Mouse (Mus musculus) MEL (cell line): ENCODE data around the gene Tomm20. TPM values are rescaled to one million over a fixed set of nuclear protein-coding genes. Genes with fewer than 3 reads are reported as not detected.
A peak's percentile ranks its signal among the peaks of the same experiment; 100 is the strongest.

Experiments
- DNase-seq: peaks from one replicate; pipeline ENCODE4 v3.0.0; 2011; ENCODE audit warnings: low read depth, low spot score
- H3K27ac ChIP-seq: 2 replicates; pipeline ENCODE4 v1.5.1; 2012; ENCODE audit warnings: low read depth, mild to moderate bottlenecking, control low read depth, low read length, moderate library complexity; ENCODE audit not compliant: control insufficient read depth
- H3K27me3 ChIP-seq, 2 experiments: fragments of 150-350 bp in 1 of 2; sonication (generic) in 1 of 2; 2 replicates each; pipeline ENCODE4 v1.6.1; 2012; ENCODE audit warnings: low read length in 2 of 2, mild to moderate bottlenecking in 2 of 2, improper control_type of control experiment in 1 of 2, moderate library complexity in 1 of 2; ENCODE audit not compliant: insufficient read depth in 2 of 2, control insufficient read depth in 1 of 2
- H3K36me3 ChIP-seq, 2 experiments: 2 replicates each; pipeline ENCODE4 v1.6.1; 2012 to 2014; ENCODE audit warnings: low read length in 2 of 2, improper control_type of control experiment in 1 of 2, inconsistent platforms in 1 of 2, mild to moderate bottlenecking in 1 of 2; ENCODE audit not compliant: insufficient read depth in 2 of 2, control insufficient read depth in 1 of 2
- H3K4me1 ChIP-seq, 2 experiments: fragments of 150-350 bp in 1 of 2; sonication (generic) in 1 of 2; 2 replicates each; pipeline ENCODE4 v1.6.1; 2012; ENCODE audit warnings: low read length in 2 of 2, improper control_type of control experiment in 1 of 2, mild to moderate bottlenecking in 1 of 2; ENCODE audit not compliant: insufficient read depth in 2 of 2, control insufficient read depth in 1 of 2
- H3K4me3 ChIP-seq, 2 experiments: fragments of 150-350 bp in 1 of 2; sonication (generic) in 1 of 2; 2 replicates each; pipeline ENCODE4 v1.5.1; 2012; ENCODE audit warnings: low read depth in 2 of 2, low read length in 2 of 2, mild to moderate bottlenecking in 2 of 2, moderate library complexity in 2 of 2, control low read depth in 1 of 2, improper control_type of control experiment in 1 of 2; ENCODE audit not compliant: control insufficient read depth in 1 of 2, insufficient read depth in 1 of 2
- H3K79me2 ChIP-seq: 2 replicates; pipeline ENCODE4 v1.6.1; 2012; ENCODE audit warnings: mild to moderate bottlenecking, low read length, moderate library complexity; ENCODE audit not compliant: control insufficient read depth, poor library complexity, insufficient read depth
- H3K9ac ChIP-seq: 2 replicates; pipeline ENCODE4 v1.6.1; 2012; ENCODE audit warnings: low read depth, mild to moderate bottlenecking, control low read depth, low read length, moderate library complexity; ENCODE audit not compliant: control insufficient read depth, poor library complexity, severe bottlenecking
- H3K9me3 ChIP-seq: fragments of 150-350 bp; sonication (generic); replicated peaks from 2 replicates; pipeline ENCODE4 v1.6.1; 2012; ENCODE audit warnings: mild to moderate bottlenecking, low read length, improper control_type of control experiment, moderate library complexity; ENCODE audit not compliant: insufficient read depth
- BHLHE40 ChIP-seq: IDR thresholded peaks from 2 replicates; pipeline ENCODE4 v1.6.1; 2012; ENCODE audit warnings: low read depth, mild to moderate bottlenecking, inconsistent platforms, low read length, improper control_type of control experiment, borderline replicate concordance
- CHD1 ChIP-seq: IDR thresholded peaks from 2 replicates; pipeline ENCODE4 v1.6.1; 2012; ENCODE audit warnings: low read depth, mild to moderate bottlenecking, inconsistent platforms, low read length, improper control_type of control experiment
- CTCF ChIP-seq, 3 experiments: IDR thresholded peaks in 2 of 3; conservative IDR thresholded peaks in 1 of 3; 2 replicates each; pipeline ENCODE4 v1.5.1; 2011 to 2012; ENCODE audit warnings: low read length in 3 of 3, low read depth in 2 of 3, mild to moderate bottlenecking in 2 of 3, improper control_type of control experiment in 1 of 3, inconsistent platforms in 1 of 3, mixed read lengths in 1 of 3, moderate library complexity in 1 of 3; ENCODE audit not compliant: control insufficient read depth in 1 of 3, insufficient read depth in 1 of 3, poor library complexity in 1 of 3, severe bottlenecking in 1 of 3
- E2F4 ChIP-seq: IDR thresholded peaks from 2 replicates; pipeline ENCODE4 v1.6.1; 2011; ENCODE audit warnings: low read depth, low read length, improper control_type of control experiment, borderline replicate concordance
- EP300 ChIP-seq, 2 experiments: IDR thresholded peaks; 2 replicates each; pipeline ENCODE4 v1.6.1; 2011; ENCODE audit warnings: improper control_type of control experiment in 2 of 2, low read length in 2 of 2, low read depth in 1 of 2, mild to moderate bottlenecking in 1 of 2
- ETS1 ChIP-seq: IDR thresholded peaks from 2 replicates; pipeline ENCODE4 v1.6.1; 2012; ENCODE audit warnings: low read depth, mild to moderate bottlenecking, inconsistent platforms, low read length, improper control_type of control experiment, moderate library complexity
- GABPA ChIP-seq: IDR thresholded peaks from 2 replicates; pipeline ENCODE4 v1.6.1; 2012; ENCODE audit warnings: low read depth, mild to moderate bottlenecking, inconsistent platforms, low read length, improper control_type of control experiment, moderate library complexity
- GATA1 ChIP-seq: IDR thresholded peaks from 2 replicates; pipeline ENCODE4 v1.6.1; 2011; ENCODE audit warnings: low read depth, low read length, improper control_type of control experiment
- HCFC1 ChIP-seq: IDR thresholded peaks from 2 replicates; pipeline ENCODE4 v1.6.1; 2012; ENCODE audit warnings: low read depth, mild to moderate bottlenecking, inconsistent platforms, low read length, improper control_type of control experiment, moderate library complexity
- JUND ChIP-seq: IDR thresholded peaks from 2 replicates; pipeline ENCODE4 v1.6.1; 2011; ENCODE audit warnings: low read depth, mild to moderate bottlenecking, improper control_type of control experiment, low read length
- KAT2A ChIP-seq: conservative IDR thresholded peaks from 2 replicates; pipeline ENCODE4 v1.6.1; 2012; ENCODE audit warnings: low read depth, low read length, improper control_type of control experiment, inconsistent platforms
- MAFK ChIP-seq: IDR thresholded peaks from 2 replicates; pipeline ENCODE4 v1.6.1; 2011; ENCODE audit warnings: low read depth, mild to moderate bottlenecking, low read length, improper control_type of control experiment, borderline replicate concordance
- MAZ ChIP-seq: IDR thresholded peaks from 2 replicates; pipeline ENCODE4 v1.6.1; 2012; ENCODE audit warnings: low read depth, mild to moderate bottlenecking, inconsistent platforms, low read length, improper control_type of control experiment
- MYB ChIP-seq: IDR thresholded peaks from 2 replicates; pipeline ENCODE4 v1.6.1; 2011; ENCODE audit warnings: mild to moderate bottlenecking, low read depth, low read length, improper control_type of control experiment
- MYC ChIP-seq: IDR thresholded peaks from 2 replicates; pipeline ENCODE4 v1.6.1; 2011; ENCODE audit warnings: low read depth, mild to moderate bottlenecking, low read length, improper control_type of control experiment, moderate library complexity
- NRF1 ChIP-seq: IDR thresholded peaks from 2 replicates; pipeline ENCODE4 v1.6.1; 2014; ENCODE audit warnings: low read depth, mild to moderate bottlenecking, inconsistent platforms, low read length, improper control_type of control experiment, moderate library complexity; ENCODE audit not compliant: poor library complexity, insufficient read depth, severe bottlenecking
- POLR2A ChIP-seq, 2 experiments: IDR thresholded peaks; 2 replicates each; pipeline ENCODE4 v1.6.1; 2011 to 2012; ENCODE audit warnings: low read length in 2 of 2, mild to moderate bottlenecking in 2 of 2, control low read depth in 1 of 2, improper control_type of control experiment in 1 of 2, low read depth in 1 of 2, moderate library complexity in 1 of 2; ENCODE audit not compliant: control insufficient read depth in 1 of 2, insufficient read depth in 1 of 2, poor library complexity in 1 of 2
- POLR2AphosphoS2 ChIP-seq: IDR thresholded peaks from 2 replicates; pipeline ENCODE4 v1.6.1; 2011; ENCODE audit warnings: low read length, improper control_type of control experiment
- POLR2AphosphoS5 ChIP-seq: IDR thresholded peaks from 2 replicates; pipeline ENCODE4 v1.6.1; 2012; ENCODE audit warnings: low read depth, borderline replicate concordance, mild to moderate bottlenecking, inconsistent platforms, low read length, moderate library complexity, mixed read lengths
- RAD21 ChIP-seq: IDR thresholded peaks from 2 replicates; pipeline ENCODE4 v1.6.1; 2011; ENCODE audit warnings: mild to moderate bottlenecking, low read depth, low read length, improper control_type of control experiment
- RCOR1 ChIP-seq: IDR thresholded peaks from 2 replicates; pipeline ENCODE4 v1.6.1; 2012; ENCODE audit warnings: low read depth, mild to moderate bottlenecking, inconsistent platforms, low read length, improper control_type of control experiment
- SMC3 ChIP-seq: IDR thresholded peaks from 2 replicates; pipeline ENCODE4 v1.6.1; 2011; ENCODE audit warnings: low read depth, low read length, improper control_type of control experiment
- TAL1 ChIP-seq: IDR thresholded peaks from 2 replicates; pipeline ENCODE4 v1.6.1; 2012; ENCODE audit warnings: mild to moderate bottlenecking, inconsistent platforms, low read length, moderate library complexity, mixed read lengths
- TBP ChIP-seq: IDR thresholded peaks from 2 replicates; pipeline ENCODE4 v1.8.0; 2011; ENCODE audit warnings: low read depth, low read length, improper control_type of control experiment
- TCF12 ChIP-seq: IDR thresholded peaks from 2 replicates; pipeline ENCODE4 v1.6.1; 2014; ENCODE audit warnings: low read depth, mild to moderate bottlenecking, inconsistent platforms, low read length, improper control_type of control experiment, moderate library complexity
- UBTF ChIP-seq: IDR thresholded peaks from 2 replicates; pipeline ENCODE4 v1.6.1; 2012; ENCODE audit warnings: low read depth, mild to moderate bottlenecking, inconsistent platforms, low read length, improper control_type of control experiment, moderate library complexity, borderline replicate concordance; ENCODE audit not compliant: insufficient read depth
- ZC3H11A ChIP-seq: IDR thresholded peaks from 2 replicates; pipeline ENCODE4 v1.6.1; 2012; ENCODE audit warnings: low read depth, mild to moderate bottlenecking, inconsistent platforms, low read length, improper control_type of control experiment
- ZKSCAN1 ChIP-seq: IDR thresholded peaks from 2 replicates; pipeline ENCODE4 v1.6.1; 2012; ENCODE audit warnings: low read depth, mild to moderate bottlenecking, inconsistent platforms, low read length, improper control_type of control experiment, moderate library complexity
- ZMIZ1 ChIP-seq: IDR thresholded peaks from 2 replicates; pipeline ENCODE4 v1.6.1; 2012; ENCODE audit warnings: low read depth, mild to moderate bottlenecking, inconsistent platforms, low read length, improper control_type of control experiment, moderate library complexity
- polyA plus RNA-seq, 2 experiments: library from polyadenylated mRNA; stranded (reverse) in 1 of 2; unstranded in 1 of 2; fragments of >175 nt in 1 of 2; fragments of >200 nt in 1 of 2; gene quantifications; 2 replicates each; pipeline versions ENCODE4 v1.2.1 to v1.2.4; 2012; ENCODE audit warnings: low replicate concordance in 2 of 2, low read depth in 1 of 2; ENCODE audit not compliant: insufficient read length in 2 of 2, insufficient read depth in 1 of 2, missing spikeins in 1 of 2
- total RNA-seq: library from RNA; depleted of rRNA; stranded (reverse); fragments of 300-350 nt; gene quantifications from 2 replicates; pipeline ENCODE4 v1.2.3, GENCODE M21; 2012

Tomm20 gene
- total and polyA plus RNA-seq, 3 experiments: 676 to 886 TPM; not detected in 1

DNA sequence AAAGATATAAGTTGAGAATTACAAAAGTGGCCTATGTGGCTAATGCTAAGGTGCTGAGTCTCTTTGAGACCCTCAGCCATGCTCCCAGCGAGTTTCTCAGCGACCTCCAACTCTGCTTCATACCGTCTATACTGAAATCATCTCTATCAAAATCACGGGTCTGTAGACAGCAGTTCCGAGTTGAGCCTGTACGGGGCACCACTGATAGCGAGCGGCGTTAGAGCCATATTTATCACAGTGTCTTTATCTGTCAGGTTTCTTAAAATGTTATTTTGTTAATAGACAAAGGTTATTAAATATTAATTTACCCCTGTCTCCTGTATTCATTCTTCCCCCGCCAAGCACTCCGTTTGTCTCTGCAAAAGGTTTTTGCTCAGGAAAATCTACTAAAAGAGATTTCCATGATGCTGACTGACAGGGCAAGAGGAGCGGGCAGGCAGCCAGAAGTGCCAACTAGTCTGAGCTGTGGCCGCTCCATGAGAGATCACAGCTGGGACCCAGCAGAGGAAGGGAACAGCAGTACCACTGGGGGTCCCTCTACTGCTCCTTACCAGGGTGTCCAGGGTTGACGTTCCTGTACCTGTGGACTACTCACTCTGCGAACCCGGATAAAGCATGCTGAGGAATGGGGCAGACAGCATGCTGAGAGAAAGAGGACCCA is 42.8 kb upstream of the Tomm20 start:
- no peaks in the 10 kb centered on the region for H3K9me3 ChIP-seq
- no peak for TF ChIP-seq E2F4
- TF ChIP-seq GABPA: no peak
- no peak for TF ChIP-seq UBTF
- TF ChIP-seq POLR2AphosphoS5: no peak
- no peak for TF ChIP-seq RCOR1
- no peak for TF ChIP-seq BHLHE40
- no peak for TF ChIP-seq HCFC1
- no peak for TF ChIP-seq ZMIZ1
- TF ChIP-seq SMC3: no peak
- H3K27me3 ChIP-seq: no peaks in the 10 kb centered on the region
- H3K79me2 ChIP-seq: no peaks in the 10 kb centered on the region
- H3K4me3 ChIP-seq: no peak overlapping the region
- H3K9ac ChIP-seq: no peak overlapping the region
- H3K36me3 ChIP-seq: no peaks in the 10 kb centered on the region
- H3K27ac ChIP-seq: no peak overlapping the region
- no peak for DNase-seq
- no peaks in the 10 kb centered on the region for H3K4me1 ChIP-seq

DNA sequence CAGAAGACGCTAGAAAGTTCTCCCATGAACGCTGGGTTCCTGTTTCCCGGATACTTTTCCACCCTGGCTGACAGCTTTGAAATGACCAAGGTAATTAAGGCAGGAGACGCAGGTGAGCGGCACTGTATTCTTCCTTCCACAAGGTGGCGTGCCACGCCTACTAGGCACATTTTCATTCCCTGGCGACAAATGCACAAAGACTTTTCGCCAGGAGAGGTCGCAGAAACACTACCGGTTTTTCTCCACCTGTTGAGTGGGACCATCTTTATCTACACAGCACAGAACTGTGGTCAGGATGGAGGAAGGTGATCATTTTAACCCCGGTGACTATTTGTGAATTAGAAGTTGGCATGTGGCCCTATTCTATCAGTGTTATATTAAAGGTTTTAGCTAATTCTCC is 40.9 kb upstream of the Tomm20 start:
- DNase-seq: peak; percentile 81
- TF ChIP-seq UBTF (no peak), SMC3 (peak; percentile 91), TBP (no peak), NRF1 (no peak), POLR2AphosphoS2 (no peak), CTCF (IDR thresholded peaks at IDR 0.05 in 2 of 3, conservative IDR thresholded peaks at IDR 0.05 in 1 of 3; ENCODE audit: control insufficient read depth in 1 of 3, insufficient read depth in 1 of 3, low read depth in 2 of 3, low read length in 3 of 3, poor library complexity in 1 of 3, severe bottlenecking in 1 of 3) (peak; percentile 88 to 100 (median 91)), ZKSCAN1 (no peak), POLR2A (IDR thresholded peaks at IDR 0.05; ENCODE audit: control insufficient read depth in 1 of 2, insufficient read depth in 1 of 2, low read depth in 1 of 2, low read length in 2 of 2, poor library complexity in 1 of 2) (no peak), MAZ (no peak), TAL1 (peak; percentile 30; the same call in 1 of the 2 replicates), ZC3H11A (peak; percentile 77), MYB (no peak), HCFC1 (0 out of 2 replicates have a peak, but pooled peaks have one; percentile 14), MYC (0 out of 2 replicates have a peak, but pooled peaks have one; percentile 52), EP300 (IDR thresholded peaks at IDR 0.05; ENCODE audit: low read depth in 1 of 2, low read length in 2 of 2) (peak in 1 of 2 experiments; percentile 65; a peak in 2 of 4 replicates), MAFK (no peak), RAD21 (peak; percentile 93), TCF12 (peak; percentile 53), CHD1 (no peak), GATA1 (peak; percentile 63), POLR2AphosphoS5 (no peak), JUND (no peak), KAT2A (no peak), ETS1 (no peak), RCOR1 (no peak)

More for the DNA sequence above, 40.9 kb upstream of the Tomm20 start:
- Histone ChIP-seq H3K79me2 (no peaks in the 10 kb centered on the region), H3K9ac (no peak overlapping the region), H3K27me3 (0 out of 4 replicates have a peak, but pooled peaks cover 0 to 2% of the 10 kb centered on the region in 2 experiments), H3K27ac (no peak overlapping the region), H3K4me1 (no peaks in the 10 kb centered on the region), H3K36me3 (no peaks in the 10 kb centered on the region), H3K4me3 (no peak overlapping the region), H3K9me3 (no peaks in the 10 kb centered on the region)
